Mouse (Mus musculus): Measurements from ENCODE around the gene Dnajb6.
"Not testable (repeated sequence)": the region's sequence is repeated elsewhere in the genome, so short reads cannot be mapped to it uniquely, and the experiment has no call there.

Gene Dnajb6

DNA sequence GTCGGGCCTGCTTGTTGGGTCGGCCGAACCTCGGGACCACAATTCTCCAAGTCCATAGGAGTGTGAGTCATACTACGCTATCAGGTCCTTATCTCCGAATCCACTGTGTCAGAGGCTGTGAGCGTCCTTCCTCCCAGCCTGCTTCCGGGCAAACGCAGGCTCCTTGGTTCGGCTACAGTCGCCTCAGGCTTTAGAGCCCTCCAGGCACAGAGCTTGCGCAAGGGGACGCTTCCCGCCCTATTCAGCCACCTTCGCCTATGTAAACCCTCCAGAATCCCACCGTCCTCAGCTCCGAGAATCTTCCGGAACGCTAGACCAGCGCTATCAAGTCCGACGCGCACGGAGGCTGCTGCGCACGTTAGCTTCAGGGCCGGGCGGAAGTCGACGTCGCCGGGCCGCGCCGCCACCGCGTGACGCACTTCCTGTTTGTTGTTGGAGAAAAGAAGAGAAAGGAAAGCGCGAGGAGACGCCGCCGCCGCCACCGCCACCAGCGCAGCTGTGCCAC, at the start of gene Dnajb6, which contains the start of gene Gm5129:
Gene Dnajb6 (plus strand): TSS at position 132 of the 505 bp plus-strand sequence.
Gene Gm5129 (minus strand): TSS at position 380 of the 505 bp plus-strand sequence.
- DNase-seq = peak; percentile 99

DNA sequence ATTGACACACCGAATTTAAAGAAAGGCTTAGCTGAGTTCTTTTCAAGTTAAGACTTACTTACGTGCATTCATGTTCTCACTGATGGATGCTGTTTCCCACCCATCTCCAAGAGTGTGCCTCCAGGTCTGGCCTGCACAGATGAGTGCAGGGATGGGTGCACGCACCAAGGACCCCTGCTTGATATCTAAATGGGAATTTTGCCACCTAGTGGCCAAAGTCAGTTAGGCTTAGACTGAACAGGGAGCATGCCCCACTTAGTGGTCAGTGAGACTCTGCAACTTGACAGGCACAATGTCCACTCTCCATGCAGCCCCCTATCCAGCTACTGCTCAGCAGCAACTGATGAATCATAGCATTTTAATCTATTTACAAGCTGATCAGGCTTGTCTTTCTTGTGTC, 47.8 kb upstream of the Dnajb6 start:
- DNase-seq = peak; percentile 54

DNA sequence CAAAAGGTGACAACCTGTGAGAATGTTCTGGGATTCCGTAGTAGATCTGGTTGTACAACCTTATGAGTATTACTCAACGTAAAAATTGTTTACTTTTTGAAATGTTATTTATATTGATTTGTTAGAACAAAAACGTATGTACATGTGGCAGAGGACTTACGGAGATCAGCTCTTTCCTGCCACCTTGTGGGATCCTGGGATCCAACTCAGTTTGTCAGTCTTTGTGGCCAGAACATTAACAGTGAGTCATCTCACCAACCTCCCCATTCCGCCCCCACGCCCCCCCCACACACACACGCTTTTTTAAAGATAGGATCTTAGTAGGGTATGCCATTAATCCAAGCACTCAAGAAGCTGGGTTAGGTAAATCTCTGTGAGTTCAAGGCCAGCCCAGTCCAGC, 47.1 kb upstream of the Dnajb6 start:
- no peak for DNase-seq

DNA sequence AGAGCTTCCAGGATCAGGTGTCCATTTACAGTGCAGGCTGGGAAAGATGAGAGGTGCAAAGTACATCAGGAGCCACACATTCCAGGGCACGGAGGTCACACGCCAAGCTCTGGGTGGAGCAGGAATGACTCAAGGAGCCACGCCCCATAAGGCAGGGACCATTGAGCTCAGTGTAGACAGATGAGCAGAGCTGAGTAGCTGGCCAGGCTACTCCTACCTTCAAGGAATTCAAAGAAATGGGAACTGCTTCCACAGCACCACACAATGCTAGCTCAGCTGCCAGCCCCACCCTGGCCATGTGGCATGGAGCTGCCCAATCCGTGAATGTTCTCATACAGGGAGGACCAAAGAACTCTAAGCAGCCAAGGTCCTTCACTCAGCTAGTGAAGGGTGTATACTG, 37.0 kb upstream of the Dnajb6 start:
- DNase-seq = no peak

DNA sequence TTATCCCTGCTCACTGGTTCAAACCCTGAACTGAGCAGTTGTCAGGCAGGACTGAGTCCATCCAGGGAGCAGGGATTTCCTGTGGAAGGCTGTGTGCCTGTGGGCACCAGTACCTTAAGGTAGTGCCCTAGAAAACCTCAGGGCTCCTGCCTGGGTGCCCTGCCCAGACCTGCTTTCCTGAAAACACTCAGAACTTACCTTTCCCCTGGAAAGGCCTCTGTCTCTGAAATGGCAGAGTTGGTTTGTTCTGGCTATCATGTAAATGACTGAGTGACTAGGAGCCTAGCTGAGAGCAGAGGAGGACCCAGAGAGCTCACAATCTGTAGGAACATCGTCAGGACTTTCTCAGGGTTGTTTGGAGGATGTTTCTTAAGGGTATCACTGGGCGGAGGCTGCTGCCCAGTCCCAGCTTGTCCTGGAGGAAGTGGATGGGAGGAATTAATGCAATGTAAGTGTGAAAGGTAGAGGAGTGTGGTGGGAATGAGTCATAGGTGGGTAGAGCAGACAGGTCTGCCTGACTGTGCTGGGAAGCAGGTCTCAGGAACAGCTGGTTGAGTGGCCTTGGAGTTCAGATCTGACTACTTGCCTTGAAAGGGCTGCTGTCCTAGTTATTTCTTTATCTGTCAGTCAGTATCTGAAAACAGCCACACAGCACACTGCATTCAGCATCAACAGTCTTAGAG, 35.8 kb upstream of the Dnajb6 start:
- DNase-seq = no peak

DNA sequence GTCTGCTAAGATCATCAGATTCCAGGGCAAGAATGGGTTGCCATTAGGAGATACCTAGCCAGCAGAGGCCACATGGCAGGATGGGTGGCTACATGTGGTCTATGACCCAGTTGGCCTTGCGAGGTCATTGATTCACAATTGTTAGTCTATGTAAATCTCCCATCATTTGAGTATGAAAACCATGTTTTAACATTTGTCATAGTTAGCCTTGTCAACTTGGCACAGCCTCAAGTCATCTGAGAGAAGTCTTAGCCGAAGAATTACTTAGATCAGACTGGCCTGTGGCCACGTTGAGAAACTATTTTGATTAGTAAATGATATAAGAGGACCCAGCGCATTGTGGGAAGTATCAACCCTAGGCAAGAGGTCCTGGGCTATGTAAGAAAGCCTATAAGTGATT, 28.2 kb upstream of the Dnajb6 start:
- no peak for DNase-seq

DNA sequence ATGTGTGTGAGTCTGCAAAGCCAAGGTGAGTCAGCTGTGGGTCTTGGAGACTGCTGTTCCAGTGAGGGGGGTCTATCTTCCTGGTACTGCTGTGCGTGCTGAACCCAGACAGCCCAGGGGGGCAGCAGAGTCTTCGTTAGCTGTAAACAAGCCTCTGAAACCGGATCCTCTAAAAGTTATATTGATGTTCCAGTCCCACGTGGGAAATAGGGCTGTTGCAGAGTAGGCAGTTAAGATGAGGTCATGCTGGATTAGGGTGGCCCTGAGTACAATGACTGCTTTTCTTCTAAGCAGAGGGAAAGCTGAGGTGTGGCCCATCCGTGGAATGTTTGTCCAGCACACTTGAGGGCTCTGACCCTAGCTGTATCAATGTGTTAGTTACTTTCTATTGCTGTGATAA, 27.2 kb upstream of the Dnajb6 start:
- DNase-seq = no peak

DNA sequence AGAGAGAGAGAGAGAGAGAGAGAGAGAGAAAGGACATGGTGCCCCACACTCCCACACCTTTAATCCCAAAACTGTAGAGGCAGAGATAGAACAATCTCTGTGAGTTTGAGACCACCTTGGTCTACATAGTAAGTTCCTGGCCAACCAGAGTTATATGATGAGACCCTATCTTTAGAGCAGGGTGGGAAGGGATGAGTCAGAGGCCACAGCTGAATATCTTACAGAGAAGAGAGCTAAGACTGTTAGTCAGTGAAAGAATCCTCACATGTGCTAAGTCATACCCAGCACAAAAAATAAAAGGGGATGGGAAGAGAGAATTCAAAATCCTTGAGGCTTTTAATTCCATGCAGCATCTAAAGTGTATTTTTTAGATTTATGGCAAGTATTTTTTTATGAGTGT, 23.9 kb upstream of the Dnajb6 start:
- no peak for DNase-seq

DNA sequence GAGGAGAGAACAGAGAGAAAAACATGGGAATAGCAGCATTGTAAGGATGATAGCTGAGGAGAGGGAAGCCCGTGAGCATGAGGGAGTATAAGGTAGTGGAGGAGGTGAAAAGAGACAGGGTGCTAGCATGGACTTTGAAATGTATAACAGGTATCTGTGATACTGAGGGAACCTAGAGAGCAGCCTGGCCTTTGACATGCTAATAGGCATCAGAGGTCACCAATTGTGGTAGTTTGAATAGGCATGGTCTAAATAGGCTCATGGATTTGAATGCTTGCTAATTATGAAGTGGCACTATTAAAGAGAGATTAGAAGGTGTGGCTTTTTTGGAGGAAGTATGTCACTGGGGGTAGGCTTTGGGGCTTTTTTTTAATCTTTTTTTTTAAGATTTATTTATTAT, 22.6 kb upstream of the Dnajb6 start:
- DNase-seq = no peak

DNA sequence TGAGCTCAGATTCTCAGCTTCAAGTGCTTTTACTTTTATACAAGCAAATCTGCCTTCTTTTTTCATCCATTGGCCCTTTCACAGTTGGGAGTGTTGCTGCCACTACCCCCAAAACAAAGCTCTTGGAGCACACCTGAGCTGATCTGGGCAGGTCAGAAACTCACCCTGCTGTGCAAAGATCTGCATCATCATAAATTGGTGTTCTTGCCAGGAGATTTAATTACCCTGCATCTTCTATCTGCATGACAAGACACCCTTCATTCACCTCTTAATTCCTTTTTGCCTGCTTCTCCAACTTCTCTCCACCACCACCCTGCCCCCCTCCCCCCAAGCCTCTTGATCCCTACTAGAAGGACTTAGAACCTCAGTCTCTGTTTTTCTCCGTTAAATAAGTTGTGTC, 14.3 kb upstream of the Dnajb6 start:
- no peak for DNase-seq

DNA sequence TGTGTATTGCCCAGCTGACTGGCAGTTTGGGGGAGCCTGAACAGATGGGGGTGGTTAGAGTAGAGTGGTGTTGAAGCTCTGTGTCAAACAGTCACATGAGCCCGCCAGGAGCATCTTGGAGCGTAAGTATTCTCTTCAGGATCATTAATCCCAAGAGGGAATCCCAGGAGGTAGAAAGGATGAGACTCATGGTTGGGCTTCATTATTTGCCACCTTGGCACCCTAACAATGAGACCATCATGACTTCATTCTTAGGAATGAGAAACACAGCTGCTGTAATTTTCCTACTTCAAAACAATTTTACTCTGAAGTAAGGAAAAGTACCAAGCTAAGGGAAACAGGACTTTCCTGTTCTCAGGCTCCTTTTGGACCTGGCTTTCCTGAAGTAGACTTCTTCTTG, 10.1 kb upstream of the Dnajb6 start:
- DNase-seq = no peak

DNA sequence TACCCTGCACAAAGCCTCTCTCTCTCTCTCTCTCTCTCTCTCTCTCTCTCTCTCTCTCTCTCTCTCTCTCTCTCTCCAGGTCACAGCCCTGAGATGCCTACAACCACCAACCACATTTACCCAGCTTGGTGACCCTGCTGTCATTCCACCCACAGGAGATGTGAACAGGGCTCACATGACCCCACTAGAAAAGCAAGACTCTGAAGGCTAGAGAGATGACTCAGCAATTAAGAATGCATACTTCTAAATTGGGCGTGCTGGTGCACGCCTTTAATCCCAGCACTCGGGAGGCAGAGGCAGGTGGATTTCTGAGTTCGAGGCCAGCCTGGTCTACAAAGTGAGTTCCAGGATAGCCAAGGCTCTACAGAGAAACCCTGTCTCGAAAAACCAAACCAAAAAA, 9.4 kb upstream of the Dnajb6 start:
- DNase-seq = not testable (repeated sequence)

DNA sequence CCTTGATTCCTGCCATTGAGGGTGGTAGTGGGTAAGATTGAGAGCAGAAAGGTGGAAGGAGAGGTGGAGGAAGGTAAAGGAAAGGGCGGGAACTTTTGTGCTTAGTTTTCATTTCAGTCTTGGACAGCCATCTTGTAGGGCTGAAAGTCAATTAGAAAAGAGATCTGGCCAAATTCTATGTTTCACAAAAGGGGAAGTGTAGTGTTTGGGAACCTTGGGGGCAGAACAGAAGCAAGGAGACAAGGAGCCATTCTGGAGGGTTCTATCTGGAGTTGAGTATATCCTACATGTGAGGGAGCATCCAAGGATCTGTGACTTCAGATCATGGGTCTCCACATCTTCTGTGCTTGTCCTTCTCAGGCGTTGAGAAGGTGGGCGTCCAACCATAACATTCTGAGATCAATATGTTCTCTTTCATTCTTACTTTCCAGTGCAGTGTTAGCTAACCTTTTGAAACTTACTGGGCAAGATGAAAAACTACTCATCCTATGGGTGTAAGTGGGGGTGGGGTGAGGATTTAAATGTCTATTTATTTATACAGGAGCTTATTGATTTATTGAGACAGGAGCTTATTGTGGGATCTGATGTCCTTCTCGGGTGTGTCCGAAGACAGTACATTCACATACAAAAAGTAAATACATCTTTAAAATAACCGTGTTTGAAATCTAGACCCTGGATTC, 517 bp upstream of the Dnajb6 start:
- no peak for DNase-seq

DNA sequence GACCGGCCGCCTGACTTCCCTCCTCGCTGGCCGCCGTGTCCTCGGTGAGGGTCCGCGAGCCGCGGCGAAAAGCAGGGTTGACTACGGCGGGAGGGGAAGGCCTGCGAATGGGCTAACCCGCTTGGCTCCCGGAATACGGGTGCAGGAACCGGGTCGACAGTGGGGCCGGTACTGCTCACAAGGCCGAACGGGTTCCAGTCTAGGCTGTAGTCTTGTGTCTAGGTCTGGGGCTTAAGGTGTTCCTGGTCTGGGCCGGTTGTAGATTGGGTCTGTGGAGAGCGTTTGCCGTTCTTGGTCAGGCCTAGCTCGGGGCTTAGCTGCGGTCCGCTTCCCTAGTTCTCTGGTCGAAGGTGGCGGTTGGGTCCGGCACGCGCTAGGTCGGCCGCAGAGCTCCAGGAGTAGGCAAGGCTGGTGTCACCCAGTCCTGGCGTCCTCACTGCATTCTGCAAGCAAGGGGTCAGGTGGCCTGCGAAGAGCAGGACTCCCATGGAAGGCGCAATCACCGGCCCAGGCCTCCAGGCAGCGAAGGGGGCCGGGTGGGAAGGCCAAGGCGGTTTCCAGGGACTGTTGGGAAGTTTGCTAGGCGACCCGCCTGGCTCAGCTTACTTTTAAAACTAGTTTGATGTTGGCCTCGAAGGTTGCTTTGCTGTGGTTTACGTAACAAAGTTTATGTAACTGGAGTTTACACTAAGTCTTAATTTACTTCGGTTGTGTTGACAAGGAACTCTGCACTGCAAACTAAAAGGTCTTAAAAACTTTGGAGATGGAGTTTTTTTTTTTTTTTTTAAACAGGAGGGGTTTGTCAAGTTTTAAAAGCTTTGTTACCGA, 799 bp downstream of the Dnajb6 start:
- DNase-seq = peak; percentile 75

DNA sequence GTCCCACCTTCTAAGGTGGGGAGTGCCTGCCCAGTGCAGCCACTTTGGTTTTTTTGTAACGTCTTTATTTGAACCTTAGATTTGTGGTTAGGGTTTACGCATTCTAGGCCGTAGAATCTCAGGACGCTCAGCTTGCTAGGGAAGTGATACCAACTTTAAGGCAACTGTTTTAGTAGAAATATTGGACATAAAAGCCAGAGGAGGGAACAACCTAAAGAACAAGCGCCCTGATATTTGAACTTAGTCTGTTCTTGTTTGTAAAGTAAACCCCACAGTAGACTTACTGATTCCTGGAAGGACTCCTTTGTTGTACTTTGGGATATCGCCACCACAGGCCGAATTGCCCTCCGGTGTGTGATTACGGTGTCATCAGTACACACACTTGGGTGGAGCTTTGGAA, 1.5 kb downstream of the Dnajb6 start:
- no peak for DNase-seq

DNA sequence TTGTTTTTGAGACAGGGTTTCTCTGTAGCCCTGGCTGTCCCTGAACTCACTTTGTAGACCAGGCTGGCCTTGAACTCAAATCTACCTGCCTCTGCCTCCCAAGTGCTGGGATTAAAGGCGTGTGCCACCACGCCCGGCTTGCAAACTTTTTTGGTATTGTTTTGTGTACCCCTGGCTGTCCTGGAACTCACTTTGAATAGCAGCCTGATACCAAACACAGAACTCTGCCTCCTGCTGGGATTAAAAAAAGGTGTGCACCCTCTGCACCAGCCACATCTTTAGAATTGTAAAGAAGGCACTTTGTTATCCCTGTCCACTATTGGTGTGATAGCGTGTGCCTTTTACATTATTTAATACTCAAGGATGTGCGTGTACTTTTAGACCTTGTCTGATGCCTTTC, 2.0 kb downstream of the Dnajb6 start:
- no peak for DNase-seq

DNA sequence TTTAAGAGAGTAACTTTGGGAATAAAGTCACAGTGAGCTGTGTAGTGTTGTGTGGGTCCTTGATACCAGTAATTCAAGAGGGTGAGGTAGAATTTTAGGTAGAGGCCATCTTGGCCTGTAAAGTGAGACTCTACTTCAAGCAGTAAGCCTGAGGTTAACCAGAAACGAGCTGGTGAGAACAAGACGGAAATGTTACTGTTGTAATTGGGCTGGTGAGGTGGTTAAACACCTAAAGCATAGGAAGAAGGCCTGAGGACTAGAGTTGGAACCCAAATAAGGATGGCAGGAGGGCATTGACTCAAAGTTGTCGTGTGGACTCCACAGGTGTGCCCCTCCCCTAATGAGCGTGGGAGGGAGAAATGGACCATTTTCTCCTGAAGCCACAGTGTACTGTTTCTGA, 2.6 kb downstream of the Dnajb6 start:
- no peak for DNase-seq

DNA sequence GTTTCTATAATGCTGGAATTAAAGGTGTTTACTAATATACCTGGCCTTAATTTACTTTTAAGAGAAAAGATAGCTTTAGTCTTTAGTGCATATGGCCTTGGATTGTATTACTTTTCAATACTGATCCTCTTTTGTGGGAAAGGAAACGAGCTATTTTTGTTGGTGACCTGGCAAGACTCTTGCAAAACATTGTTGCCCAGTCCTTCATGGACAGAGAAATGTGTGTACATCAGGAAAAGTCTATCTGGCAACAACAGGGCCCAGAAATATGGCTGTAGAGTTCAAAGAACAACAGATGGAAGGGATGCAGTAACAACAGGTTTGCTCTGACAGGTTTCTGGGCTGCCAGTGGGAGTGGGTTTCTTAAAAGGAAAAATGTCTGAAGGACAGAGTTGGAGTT, 5.2 kb downstream of the Dnajb6 start:
- DNase-seq = no peak

DNA sequence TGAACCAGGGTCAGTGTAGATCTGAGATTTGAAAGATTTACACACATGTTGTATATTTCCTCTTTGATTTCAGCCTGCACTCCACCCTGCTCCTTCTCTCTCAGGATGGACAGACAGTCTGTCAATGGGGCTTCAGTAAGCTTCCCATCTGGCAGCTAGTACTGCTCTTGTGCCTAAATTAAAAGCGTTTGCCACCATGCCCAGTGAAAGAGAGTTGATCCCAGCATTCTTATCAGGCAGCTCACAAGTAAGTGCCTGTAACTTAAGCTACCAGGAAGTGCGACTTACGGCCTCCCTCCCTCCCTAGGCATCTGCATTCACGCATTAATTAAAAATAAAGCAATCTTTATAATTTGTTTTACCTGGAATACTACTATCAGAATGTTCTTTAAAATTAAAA, 5.6 kb downstream of the Dnajb6 start:
- no peak for DNase-seq

DNA sequence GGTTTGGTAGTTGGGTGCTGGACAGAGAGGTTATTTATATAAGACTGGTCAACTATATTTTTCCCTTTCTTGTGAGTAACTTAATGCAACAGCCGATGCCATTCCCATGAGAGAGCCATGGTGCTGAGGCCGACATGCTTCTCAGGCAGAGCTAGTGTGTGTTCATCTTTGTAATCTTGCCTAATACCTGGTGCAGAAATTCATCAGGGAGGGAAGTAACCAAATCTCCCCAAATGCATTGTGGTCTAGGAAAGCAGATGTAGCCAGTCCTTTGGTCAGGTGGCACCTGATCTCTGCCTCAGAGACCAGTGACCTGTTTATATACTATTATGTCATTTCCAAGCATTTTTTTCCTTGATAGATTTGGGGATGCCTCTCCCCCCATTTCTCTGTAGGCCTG, 12.2 kb downstream of the Dnajb6 start:
- no peak for DNase-seq

DNA sequence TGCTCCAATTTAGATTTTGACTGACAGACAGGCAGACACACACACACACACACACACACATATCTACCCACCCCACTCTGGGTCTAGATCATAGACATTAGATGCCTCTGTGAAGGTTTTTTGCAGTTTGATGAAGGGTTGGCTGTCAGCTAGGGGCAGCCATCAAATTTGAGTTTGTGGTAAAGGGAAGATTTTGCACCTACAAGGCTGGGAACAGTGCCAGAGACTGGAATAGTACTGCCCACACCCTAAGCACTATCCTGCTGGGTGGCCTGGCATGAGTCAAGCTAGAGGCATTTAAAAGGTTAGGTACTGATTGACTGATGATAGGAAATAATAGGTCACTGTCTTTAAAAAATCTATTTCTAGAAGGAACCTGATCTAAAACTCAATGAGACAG, 15.8 kb downstream of the Dnajb6 start:
- no peak for DNase-seq

DNA sequence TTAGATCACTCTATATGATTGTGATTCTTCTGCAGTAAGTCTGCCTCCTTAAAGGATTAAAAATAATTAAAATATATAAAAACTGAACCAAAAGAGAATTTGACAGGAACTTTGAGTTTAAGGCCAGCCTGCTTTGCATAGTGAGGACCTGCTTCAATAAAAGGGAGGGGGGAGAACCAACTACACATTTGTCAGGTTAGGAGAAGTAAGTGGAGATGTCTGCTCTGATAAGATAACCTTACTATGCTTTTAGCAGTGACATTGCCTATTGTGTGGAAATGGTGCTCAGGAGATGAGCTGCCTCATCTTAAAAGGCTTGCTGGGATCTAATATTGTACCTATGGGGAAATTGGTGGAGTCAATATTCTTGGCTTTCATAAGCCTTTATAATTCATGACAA, 17.4 kb downstream of the Dnajb6 start:
- DNase-seq = no peak

DNA sequence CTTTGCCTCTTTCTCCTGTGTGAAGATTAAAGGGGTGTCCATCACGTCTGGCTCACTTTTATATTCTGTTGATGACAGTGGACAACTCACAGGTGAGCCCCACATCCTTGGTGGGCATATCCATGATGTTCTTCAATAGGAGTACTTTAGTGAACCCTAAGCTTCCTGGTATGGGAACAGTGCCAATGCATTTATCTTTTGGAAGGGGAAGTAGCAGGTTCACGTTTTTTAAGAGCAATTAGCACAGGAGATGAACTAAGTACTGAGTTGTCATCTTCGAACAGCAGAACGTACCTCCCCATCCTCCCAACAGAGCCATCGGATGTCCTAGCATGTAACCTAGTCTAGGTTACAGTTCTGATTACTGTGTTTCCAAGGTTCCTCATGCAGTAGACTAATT, 23.8 kb downstream of the Dnajb6 start:
- no peak for DNase-seq

DNA sequence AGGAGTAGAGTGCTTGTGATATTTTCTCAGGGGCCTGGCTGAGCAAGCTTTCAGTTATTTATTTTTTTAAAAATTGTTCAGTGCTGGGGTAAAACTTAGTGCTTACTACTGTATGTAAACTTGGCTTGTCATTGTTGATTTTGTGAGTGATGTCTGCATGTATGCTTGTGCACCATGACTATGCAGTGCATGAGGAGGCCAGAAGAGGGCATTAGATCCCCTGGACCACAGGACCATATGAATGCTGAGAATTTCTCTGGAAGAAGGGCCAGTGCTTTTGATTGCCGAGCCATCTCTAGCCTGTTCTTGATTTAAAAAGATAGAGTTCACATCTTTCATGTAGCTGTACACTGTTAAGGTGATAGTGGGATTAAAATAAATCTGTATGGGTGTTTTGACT, 35.4 kb downstream of the Dnajb6 start:
- no peak for DNase-seq
